In the genomic region with DNA sequence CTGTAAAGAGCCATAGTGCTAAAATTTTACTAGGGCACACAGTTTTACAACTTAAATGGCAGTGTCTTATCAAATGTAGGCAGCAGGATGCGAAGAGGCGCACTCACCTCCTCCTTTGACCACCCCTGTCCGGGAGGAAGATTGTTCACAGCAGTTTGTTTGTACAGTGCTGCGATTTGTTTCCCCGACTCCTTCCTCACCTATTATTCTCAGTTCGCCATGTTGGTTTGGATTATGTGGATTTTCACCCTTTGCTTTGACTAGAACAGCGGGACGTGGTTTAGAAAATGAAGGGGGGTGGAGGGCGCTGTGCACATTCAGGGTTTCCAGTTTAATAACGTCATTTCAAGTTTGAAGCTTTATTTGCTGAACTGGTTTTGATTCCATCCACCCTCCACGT, we compare ENCODE assay signal across 8 mouse cellular contexts. TPM values are rescaled to one million over a fixed set of nuclear protein-coding genes. Genes with fewer than 3 reads are reported as not detected.
A peak's percentile ranks its signal among the peaks of the same experiment; 100 is the strongest.
DNase-seq lines count a peak whose midpoint lies in the region; ATAC-seq and TF ChIP-seq lines count a peak whose summit lies in the region.

No protein-coding gene starts in this region.

- no peaks in the 10 kb centered on the region for H3K36me3 ChIP-seq in kidney, postnatal 0 days (ENCODE audit: insufficient read depth, low read length)
- H3K36me3 ChIP-seq in hindbrain, embryonic 11.5 days (ENCODE audit: control insufficient read depth, insufficient read depth, low read length) = no peaks in the 10 kb centered on the region
- H3K36me3 ChIP-seq in thymus, adult 2 months (ENCODE audit: control insufficient read depth, insufficient read depth, low read length) = no peaks in the 10 kb centered on the region

- 4% methylated on average over 11 of the region's 11 CpGs for WGBS in kidney, postnatal 0 days
- under 1% methylated on average over 11 of the region's 11 CpGs for WGBS in hindbrain, embryonic 11.5 days
- 4% methylated on average over 11 of the region's 11 CpGs for WGBS in thymus, adult 2 months

- H3K9ac ChIP-seq in kidney, postnatal 0 days (ENCODE audit: low read depth, low read length) = peak overlapping the region; percentile 46; the same call in 1 of the 2 replicates
- peak overlapping the region; percentile 65 for H3K9ac ChIP-seq in hindbrain, embryonic 11.5 days (ENCODE audit: low read depth, low read length)

- peak; percentile 19 for DNase-seq in kidney, postnatal 0 days (ENCODE audit: low spot score)
- DNase-seq in kidney, adult 8-10 months = no peak
- peak; percentile 63 for DNase-seq in embryo, embryonic 9.5 days (ENCODE audit: extremely low spot score)
- no peak for DNase-seq in hindbrain, embryonic 11.5 days (ENCODE audit: low spot score)
- peak; percentile 17 for DNase-seq in lung, postnatal 10 days
- no peak for DNase-seq in urinary bladder, postnatal 25 days (ENCODE audit: low spot score)
- no peak for DNase-seq in frontal cortex, postnatal 10 days (ENCODE audit: low spot score in 2 of 2)
- no peak for DNase-seq in thymus, adult 2 months

- no peaks in the 10 kb centered on the region for H3K9me3 ChIP-seq in kidney, postnatal 0 days (replicated peaks; ENCODE audit: low read length)
- no peaks in the 10 kb centered on the region for H3K9me3 ChIP-seq in hindbrain, embryonic 11.5 days (ENCODE audit: control insufficient read depth, low read length)

- no peak for TF ChIP-seq POLR2A in thymus, adult 2 months (IDR thresholded peaks at IDR 0.05; ENCODE audit: control insufficient read depth, extremely low read depth, insufficient read depth, low read length, poor library complexity)

- peak overlapping the region; percentile 48 for H3K27ac ChIP-seq in kidney, postnatal 0 days
- peak overlapping the region; percentile 78 for H3K27ac ChIP-seq in hindbrain, embryonic 11.5 days (ENCODE audit: low read depth, low read length)
- H3K27ac ChIP-seq in thymus, adult 2 months (ENCODE audit: control insufficient read depth, insufficient read depth, low read length) = no peak overlapping the region

- H3K4me3 ChIP-seq in kidney, postnatal 0 days (replicated peaks; ENCODE audit: low read depth, low read length) = peak overlapping the region; percentile 51
- H3K4me3 ChIP-seq in hindbrain, embryonic 11.5 days (ENCODE audit: low read depth, low read length) = peak overlapping the region; percentile 56
- no peak overlapping the region for H3K4me3 ChIP-seq in thymus, adult 2 months (ENCODE audit: control insufficient read depth, insufficient read depth, low read length)

- no peak for ATAC-seq in kidney, postnatal 0 days (replicated peaks; ENCODE audit: low FRiP score, low read depth)
- ATAC-seq in hindbrain, embryonic 11.5 days (ENCODE audit: low FRiP score) = peak; percentile 63

- peak overlapping the region; percentile 78 for H3K4me2 ChIP-seq in kidney, postnatal 0 days (ENCODE audit: low read length)
- H3K4me2 ChIP-seq in hindbrain, embryonic 11.5 days (replicated peaks; ENCODE audit: low read depth, low read length) = peak overlapping the region; percentile 71

- H3K27me3 ChIP-seq in kidney, postnatal 0 days (ENCODE audit: insufficient read depth, low read length) = no peaks in the 10 kb centered on the region
- H3K27me3 ChIP-seq in hindbrain, embryonic 11.5 days (ENCODE audit: control insufficient read depth, insufficient read depth, low read length) = no peaks in the 10 kb centered on the region
- no peaks in the 10 kb centered on the region for H3K27me3 ChIP-seq in thymus, adult 2 months (ENCODE audit: control insufficient read depth, insufficient read depth, low read length)

- no peak for TF ChIP-seq CTCF in kidney, postnatal 0 days (IDR thresholded peaks at IDR 0.05; ENCODE audit: low read depth)
- no peak for TF ChIP-seq CTCF in thymus, adult 2 months (IDR thresholded peaks at IDR 0.05; ENCODE audit: borderline replicate concordance, control insufficient read depth, extremely low read depth, insufficient read depth, low read length, poor library complexity)

- H3K4me1 ChIP-seq in kidney, postnatal 0 days (replicated peaks; ENCODE audit: insufficient read depth, low read length) = 0 out of 2 replicates have a peak, but pooled peaks cover 5% of the 10 kb centered on the region
- H3K4me1 ChIP-seq in hindbrain, embryonic 11.5 days (replicated peaks; ENCODE audit: control insufficient read depth, insufficient read depth, low read length) = no peaks in the 10 kb centered on the region
- H3K4me1 ChIP-seq in thymus, adult 2 months (replicated peaks; ENCODE audit: control insufficient read depth, insufficient read depth, low read length) = no peaks in the 10 kb centered on the region

RNA-seq across cellular contexts. Expression of gene Epha3, which starts 6.4 kb away (rescaled TPM):
- polyA plus RNA-seq in kidney, postnatal 0 days (2015; fragmentation: Nextera tagmentation; extraction: Ambion mirVana) = 7.5 and 7.7 TPM in 2 replicates
- polyA plus RNA-seq in hindbrain, embryonic 11.5 days (2014; fragmentation: Nextera tagmentation; extraction: Ambion mirVana) = 66.2 and 68.6 TPM in 2 replicates
- 0.77 and 1.00 TPM in 2 replicates for polyA plus RNA-seq in thymus, adult 2 months (2012; rRNA removed)

Comparison
In these comparisons a context has a peak if more than half of its experiments do, and no peak if none do; other contexts are left out.
1. DNase-seq: peak in kidney, postnatal 0 days (single experiment), embryo, embryonic 9.5 days (single experiment) and lung, postnatal 10 days (single experiment); none in kidney, adult 8-10 months (0 of 2), hindbrain, embryonic 11.5 days (single experiment), urinary bladder, postnatal 25 days (single experiment), frontal cortex, postnatal 10 days (0 of 2) and thymus, adult 2 months (single experiment).